Mouse (Mus musculus): ENCODE measurements around the gene Anp32a. TPM values are rescaled to one million over a fixed set of nuclear protein-coding genes. Genes with fewer than 3 reads are reported as not detected.
A peak's percentile ranks its signal among the peaks of the same experiment; 100 is the strongest.

The Anp32a gene
- total RNA-seq, 2 experiments from 2014 or later: 232 to 281 TPM

- DNase-seq (ENCODE audit: low spot score in 2 of 2): no peak
- intact Hi-C loops (cut with DNase I): no loop called here
These were observed 44.8 kb downstream of the Anp32a start for GRCm38 (mm10) chr9:62385727-62386518.

- intact Hi-C loops (cut with DNase I): no loop called here
- DNase-seq (ENCODE audit: low spot score in 2 of 2): no peak
These were observed 48.6 kb downstream of the Anp32a start for GRCm38 (mm10) chr9:62389735-62390134.

GRCm38 (mm10) chr9:62393531-62393930 is 52.4 kb downstream of the Anp32a start:
- intact Hi-C loops (cut with DNase I): no loop called here
- no peak for DNase-seq (ENCODE audit: low spot score in 2 of 2)

- intact Hi-C loops (cut with DNase I): no loop called here
- DNase-seq (ENCODE audit: low spot score in 2 of 2): no peak
These were observed 53.1 kb downstream of the Anp32a start for GRCm38 (mm10) chr9:62394163-62394562.

GRCm38 (mm10) chr9:62400531-62401170 is 59.6 kb downstream of the Anp32a start:
- no peak for DNase-seq (ENCODE audit: low spot score in 2 of 2)
- intact Hi-C loops (cut with DNase I): no loop called here

GRCm38 (mm10) chr9:62401589-62401988 is 60.5 kb downstream of the Anp32a start:
- intact Hi-C loops (cut with DNase I): no loop called here
- DNase-seq (ENCODE audit: low spot score in 2 of 2): no peak

- DNase-seq (ENCODE audit: low spot score in 2 of 2): no peak
- intact Hi-C loops (cut with DNase I): no loop called here
These were observed 65.4 kb downstream of the Anp32a start for GRCm38 (mm10) chr9:62406423-62407013.

- DNase-seq (ENCODE audit: low spot score in 2 of 2): no peak
- intact Hi-C loops (cut with DNase I): no loop called here
These were observed 66.5 kb downstream of the Anp32a start for GRCm38 (mm10) chr9:62407357-62408146.

GRCm38 (mm10) chr9:62418742-62419141 is 77.6 kb downstream of the Anp32a start:
- no peak for DNase-seq (ENCODE audit: low spot score in 2 of 2)
- intact Hi-C loops (cut with DNase I): loop anchor here (5.0 kb wide), 2 partner anchors 76 to 134 kb away; partner anchors contain the start of gene Anp32a

- DNase-seq (ENCODE audit: low spot score in 2 of 2): no peak
- intact Hi-C loops (cut with DNase I): no loop called here
These were observed 79.3 kb downstream of the Anp32a start for GRCm38 (mm10) chr9:62420261-62420917.

GRCm38 (mm10) chr9:62421027-62421426 is 79.9 kb downstream of the Anp32a start:
- intact Hi-C loops (cut with DNase I): no loop called here

GRCm38 (mm10) chr9:62421911-62422310 is 80.8 kb downstream of the Anp32a start:
- DNase-seq (ENCODE audit: low spot score in 2 of 2): no peak
- intact Hi-C loops (cut with DNase I): no loop called here

More at GRCm38 (mm10) chr9:62421027-62421426, 79.9 kb downstream of the Anp32a start:
- peak in 1 of 2 experiments; percentile 66 for DNase-seq (ENCODE audit: low spot score in 2 of 2)

GRCm38 (mm10) chr9:62422926-62423325 is 81.8 kb downstream of the Anp32a start:
- intact Hi-C loops (cut with DNase I): no loop called here
- DNase-seq (ENCODE audit: low spot score in 2 of 2): no peak

- intact Hi-C loops (cut with DNase I): no loop called here
- peak in 1 of 2 experiments; percentile 2 for DNase-seq (ENCODE audit: low spot score in 2 of 2)
These were observed 82.8 kb downstream of the Anp32a start for GRCm38 (mm10) chr9:62423871-62424270.

- DNase-seq (ENCODE audit: low spot score in 2 of 2): no peak
- intact Hi-C loops (cut with DNase I): no loop called here
These were observed 84.2 kb downstream of the Anp32a start for GRCm38 (mm10) chr9:62425265-62425664.

GRCm38 (mm10) chr9:62426021-62426420 is 84.9 kb downstream of the Anp32a start:
- intact Hi-C loops (cut with DNase I): no loop called here

GRCm38 (mm10) chr9:62426531-62426930 is 85.4 kb downstream of the Anp32a start:
- intact Hi-C loops (cut with DNase I): no loop called here
- DNase-seq (ENCODE audit: low spot score in 2 of 2): no peak

More at GRCm38 (mm10) chr9:62426021-62426420, 84.9 kb downstream of the Anp32a start:
- no peak for DNase-seq (ENCODE audit: low spot score in 2 of 2)

GRCm38 (mm10) chr9:62427010-62427409 is 85.9 kb downstream of the Anp32a start:
- intact Hi-C loops (cut with DNase I): no loop called here
- no peak for DNase-seq (ENCODE audit: low spot score in 2 of 2)

Data from left cerebral cortex, postnatal 36 days (tissue).